In the genomic region with DNA sequence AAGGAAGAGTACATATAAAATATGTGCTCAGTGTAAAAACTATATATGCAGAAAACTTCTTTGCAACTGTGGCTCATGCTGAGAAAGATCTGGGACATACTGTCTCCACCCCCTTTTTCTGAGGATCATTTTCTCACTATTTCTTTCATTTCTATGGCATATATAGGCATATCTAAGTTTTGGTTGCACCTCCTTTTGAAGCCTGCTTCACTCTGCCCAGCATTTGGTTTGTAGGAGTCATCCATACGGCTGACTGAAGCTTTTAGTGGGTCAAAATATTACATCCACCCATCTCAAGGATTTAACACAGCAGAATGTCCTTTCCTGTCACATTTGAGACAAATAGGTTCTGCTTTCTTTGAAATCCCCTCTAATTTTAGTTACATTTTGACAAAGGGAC, we compare ENCODE assay signal across 22 mouse cellular contexts.
"Had no signal": no experiment of that assay in that cellular context is flagged by ENCODE, and none has a peak within 500 bp of the region (broad histone marks: within the 10 kb centered on the region; RNA-seq: fewer than 3 reads in every experiment).

No protein-coding gene starts in this region.

- H3K36me3 ChIP-seq: intestine, embryonic 15.5 days; kidney, embryonic 15.5 days; lung, embryonic 15.5 days; midbrain, embryonic 10.5 days; neural tube, embryonic 12.5 days; neural tube, embryonic 15.5 days had no signal

- H3K27me3 ChIP-seq: intestine, embryonic 15.5 days; kidney, embryonic 15.5 days; lung, embryonic 15.5 days; neural tube, embryonic 12.5 days; neural tube, embryonic 15.5 days had no signal

- H3K4me2 ChIP-seq: intestine, embryonic 15.5 days; kidney, embryonic 15.5 days; lung, embryonic 15.5 days; neural tube, embryonic 12.5 days; neural tube, embryonic 15.5 days had no signal

- H3K4me1 ChIP-seq: intestine, embryonic 15.5 days; kidney, embryonic 15.5 days; megakaryocyte, embryonic 14.5 days; midbrain, embryonic 10.5 days; neural tube, embryonic 12.5 days; neural tube, embryonic 15.5 days had no signal

- H3K27ac ChIP-seq: intestine, embryonic 15.5 days; kidney, embryonic 15.5 days; left cerebral cortex, adult 2 months; liver, embryonic 14.5 days; lung, embryonic 15.5 days; midbrain, embryonic 10.5 days; neural tube, embryonic 12.5 days; neural tube, embryonic 15.5 days had no signal

- H3K9ac ChIP-seq: intestine, embryonic 15.5 days; kidney, embryonic 15.5 days; liver, embryonic 14.5 days; lung, embryonic 15.5 days; neural tube, embryonic 12.5 days; neural tube, embryonic 15.5 days had no signal

- H3K4me3 ChIP-seq: intestine, embryonic 15.5 days; kidney, embryonic 15.5 days; left cerebral cortex, adult 2 months; lung, embryonic 15.5 days; megakaryocyte, embryonic 14.5 days; midbrain, embryonic 10.5 days; neural tube, embryonic 12.5 days; neural tube, embryonic 15.5 days had no signal

- DNase-seq: kidney, adult 11 months; kidney, adult 8-10 months; kidney, postnatal 10 days; kidney, postnatal 36 days; layer of hippocampus, postnatal 36 days; lung, adult 18-20 months; lung, postnatal 10 days; lung, postnatal 36 days; midbrain, embryonic 14.5 days; retina, postnatal 1 day; right cerebral cortex, postnatal 25 days; spleen, adult 18-20 months; thymus, postnatal 36 days had no signal

- H3K9me3 ChIP-seq: intestine, embryonic 15.5 days; kidney, embryonic 15.5 days; lung, embryonic 15.5 days; megakaryocyte, embryonic 14.5 days; midbrain, embryonic 10.5 days; neural tube, embryonic 12.5 days; neural tube, embryonic 15.5 days had no signal
